Mouse (Mus musculus): Measurements from ENCODE around the gene Rnf130. TPM values are rescaled to one million over a fixed set of nuclear protein-coding genes. Genes with fewer than 3 reads are reported as not detected.

Rnf130 gene
- total and polyA plus RNA-seq, 3 experiments = not detected

DNA sequence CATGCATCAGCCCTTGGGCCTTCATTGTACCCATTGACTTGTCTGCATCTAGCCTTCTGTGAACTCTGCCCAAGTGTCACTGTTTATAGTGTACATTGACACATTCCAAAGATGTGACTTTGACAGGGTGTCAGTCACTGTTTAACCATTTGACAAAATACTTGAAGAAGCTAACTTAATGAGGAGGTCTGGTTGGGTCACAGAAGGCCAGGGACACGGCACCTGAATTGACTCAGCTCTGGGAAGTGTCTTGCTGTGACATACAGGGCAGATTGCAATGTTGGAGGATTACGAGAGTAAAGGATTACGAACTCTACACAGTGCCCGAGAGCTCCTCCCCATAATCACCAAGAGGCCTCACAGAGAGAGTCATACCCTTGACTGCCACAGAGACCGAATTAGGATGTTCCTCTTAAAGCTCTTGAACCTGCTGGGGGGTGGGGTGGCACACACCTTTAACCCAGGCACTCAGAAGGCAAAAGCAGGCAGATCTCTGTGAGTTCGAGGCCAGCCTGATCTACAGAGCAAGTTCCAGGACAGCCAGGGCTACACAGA is 44.4 kb upstream of the Rnf130 start:
- Histone ChIP-seq H3K36me3 (replicated peaks in 1 of 2; ENCODE audit: control insufficient read depth in 1 of 2, insufficient read depth in 1 of 2, low read length in 1 of 2) (no peaks in the 10 kb centered on the region), H3K4me1 (ENCODE audit: control insufficient read depth in 1 of 2, insufficient read depth in 2 of 2) (peaks cover 34 to 63% of the 10 kb centered on the region in 2 experiments), H3K79me2 (replicated peaks; ENCODE audit: control insufficient read depth, extremely low read depth, insufficient read depth, poor library complexity, severe bottlenecking) (no peaks in the 10 kb centered on the region), H3K9me3 (replicated peaks; ENCODE audit: low read length) (no peaks in the 10 kb centered on the region), H3K27me3 (replicated peaks) (no peaks in the 10 kb centered on the region), H3K4me2 (ENCODE audit: insufficient read depth, low read depth, poor library complexity, severe bottlenecking) (no peak overlapping the region), H3K9ac (ENCODE audit: insufficient read depth, low read depth) (no peak overlapping the region), H3K4me3 (replicated peaks in 1 of 3; ENCODE audit: low read depth in 2 of 3, low read length in 2 of 3, poor library complexity in 1 of 3) (no peak overlapping the region), H3K27ac (ENCODE audit: insufficient read depth, low read depth) (no peak overlapping the region)
- no peak for DNase-seq (ENCODE audit: extremely low read depth)
- in situ Hi-C loops (cut with MboI; ENCODE audit: low pct_ligation_motif_present, low pct_unique_long_range_greater_than_20kb, low sequenced_read_pairs) (loop anchor here (5.0 to 10.0 kb wide), 2 partner anchors 152 to 244 kb away; partner anchors contain the start of gene Tbc1d9b), dilution Hi-C loops (cut with MboI; ENCODE audit: extremely low pct_ligation_motif_present, extremely low pct_unique_long_range_greater_than_20kb, low sequenced_read_pairs) (no loop called here)
- TF ChIP-seq UBTF (IDR thresholded peaks at IDR 0.05; ENCODE audit: low read depth, low read length) (no peak), JUND (conservative IDR thresholded peaks at IDR 0.05; ENCODE audit: low read depth, low read length) (no peak), BHLHE40 (IDR thresholded peaks at IDR 0.05; ENCODE audit: low read depth, low read length) (no peak), CHD2 (IDR thresholded peaks at IDR 0.05; ENCODE audit: low read length) (no peak), MYC (IDR thresholded peaks at IDR 0.05; ENCODE audit: low read depth, low read length) (no peak), MEF2A (IDR thresholded peaks at IDR 0.05; ENCODE audit: borderline replicate concordance, low read depth, low read length) (no peak), TCF12 (IDR thresholded peaks at IDR 0.05; ENCODE audit: low read depth, low read length) (no peak), MAZ (IDR thresholded peaks at IDR 0.05; ENCODE audit: low read depth, low read length) (no peak), TBP (conservative IDR thresholded peaks at IDR 0.05; ENCODE audit: low read depth, low read length) (no peak)

DNA sequence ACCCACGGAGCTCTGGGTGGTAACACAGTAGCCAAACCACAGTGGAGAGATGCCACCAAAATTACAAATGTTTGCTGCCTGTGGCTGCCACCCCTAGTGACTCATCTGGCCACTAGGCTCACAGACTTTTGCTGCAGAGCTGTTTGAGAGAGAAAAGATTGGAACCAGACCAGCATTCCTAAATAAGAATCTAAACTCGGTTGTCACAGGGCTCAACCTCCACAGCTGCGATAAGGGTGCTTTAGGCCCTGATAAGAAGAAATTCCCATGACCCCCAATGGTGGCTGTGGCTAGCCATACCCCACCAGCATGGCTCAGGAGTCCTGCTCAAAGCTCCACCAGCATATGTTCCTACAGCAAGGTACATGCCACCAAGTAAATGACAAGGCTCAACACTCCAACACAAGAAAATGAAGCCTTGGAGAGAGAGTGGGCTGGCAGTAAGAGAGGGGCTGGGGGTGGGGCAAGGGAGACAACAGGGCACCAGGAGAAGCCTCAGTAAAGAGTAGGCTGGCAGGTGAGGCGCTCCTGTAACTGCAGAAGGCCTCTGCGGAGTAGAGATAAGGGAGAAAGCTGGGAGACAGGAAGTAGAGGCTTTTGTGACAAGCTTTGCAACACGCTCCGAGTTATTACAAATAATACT is 43.7 kb upstream of the Rnf130 start:
- Histone ChIP-seq H3K9ac (ENCODE audit: insufficient read depth, low read depth) (no peak overlapping the region), H3K36me3 (replicated peaks in 1 of 2; ENCODE audit: control insufficient read depth in 1 of 2, insufficient read depth in 1 of 2, low read length in 1 of 2) (no peaks in the 10 kb centered on the region), H3K79me2 (replicated peaks; ENCODE audit: control insufficient read depth, extremely low read depth, insufficient read depth, poor library complexity, severe bottlenecking) (no peaks in the 10 kb centered on the region), H3K9me3 (replicated peaks; ENCODE audit: low read length) (no peaks in the 10 kb centered on the region), H3K27ac (ENCODE audit: insufficient read depth, low read depth) (no peak overlapping the region), H3K4me1 (ENCODE audit: control insufficient read depth in 1 of 2, insufficient read depth in 2 of 2) (peaks cover 34 to 63% of the 10 kb centered on the region in 2 experiments), H3K4me3 (replicated peaks in 1 of 3; ENCODE audit: low read depth in 2 of 3, low read length in 2 of 3, poor library complexity in 1 of 3) (no peak overlapping the region), H3K27me3 (replicated peaks) (no peaks in the 10 kb centered on the region), H3K4me2 (ENCODE audit: insufficient read depth, low read depth, poor library complexity, severe bottlenecking) (no peak overlapping the region)
- TF ChIP-seq USF1 (IDR thresholded peaks at IDR 0.05; ENCODE audit: low read depth, low read length) (no peak), EP300 (IDR thresholded peaks at IDR 0.05; ENCODE audit: low read length) (no peak), MYC (IDR thresholded peaks at IDR 0.05; ENCODE audit: low read depth, low read length) (no peak), E2F4 (IDR thresholded peaks at IDR 0.05; ENCODE audit: insufficient replicate concordance, low read depth, low read length) (no peak), JUN (IDR thresholded peaks at IDR 0.05; ENCODE audit: insufficient read depth, low read depth, low read length) (no peak), BHLHE40 (IDR thresholded peaks at IDR 0.05; ENCODE audit: low read depth, low read length) (no peak), CHD2 (IDR thresholded peaks at IDR 0.05; ENCODE audit: low read length) (no peak), PAX5 (IDR thresholded peaks at IDR 0.05; ENCODE audit: low read length) (no peak), CHD1 (IDR thresholded peaks at IDR 0.05; ENCODE audit: low read depth, low read length) (no peak), ZMIZ1 (IDR thresholded peaks at IDR 0.05; ENCODE audit: low read depth, low read length) (no peak)
- dilution Hi-C loops (cut with MboI; ENCODE audit: extremely low pct_ligation_motif_present, extremely low pct_unique_long_range_greater_than_20kb, low sequenced_read_pairs) = no loop called here
- in situ Hi-C loops (cut with MboI; ENCODE audit: low pct_ligation_motif_present, low pct_unique_long_range_greater_than_20kb, low sequenced_read_pairs) = loop anchor here (5.0 to 10.0 kb wide), 2 partner anchors 151 to 243 kb away; partner anchors contain the start of gene Tbc1d9b
- no peak for DNase-seq (ENCODE audit: extremely low read depth)
